Mouse (Mus musculus): ENCODE measurements around the gene Tcf7l2. TPM values are rescaled to one million over a fixed set of nuclear protein-coding genes. Genes with fewer than 3 reads are reported as not detected.

Gene Tcf7l2
- total and polyA plus RNA-seq, 3 experiments = not detected

GRCm38 (mm10) chr19:55812236-55812635 is 70.6 kb downstream of the Tcf7l2 start:
- no peak for DNase-seq (ENCODE audit: extremely low read depth)
- H3K79me2 ChIP-seq (replicated peaks; ENCODE audit: control insufficient read depth, extremely low read depth, insufficient read depth, poor library complexity, severe bottlenecking) = no peaks in the 10 kb centered on the region
- no peaks in the 10 kb centered on the region for H3K4me1 ChIP-seq (ENCODE audit: control insufficient read depth in 1 of 2, insufficient read depth in 2 of 2)
- H3K9ac ChIP-seq (ENCODE audit: insufficient read depth, low read depth) = no peak overlapping the region
- TF ChIP-seq GABPA (IDR thresholded peaks at IDR 0.05; ENCODE audit: insufficient replicate concordance, low read depth, low read length) (no peak), SMC3 (IDR thresholded peaks at IDR 0.05; ENCODE audit: low read depth, low read length) (no peak)
- H3K4me3 ChIP-seq (replicated peaks in 1 of 3; ENCODE audit: low read depth in 2 of 3, low read length in 2 of 3, poor library complexity in 1 of 3) = no peak overlapping the region
- in situ Hi-C loops (cut with MboI; ENCODE audit: low pct_ligation_motif_present, low pct_unique_long_range_greater_than_20kb, low sequenced_read_pairs) = no loop called here
- no peak overlapping the region for H3K4me2 ChIP-seq (ENCODE audit: insufficient read depth, low read depth, poor library complexity, severe bottlenecking)
- no peak overlapping the region for H3K27ac ChIP-seq (ENCODE audit: insufficient read depth, low read depth)
- dilution Hi-C loops (cut with MboI; ENCODE audit: extremely low pct_ligation_motif_present, extremely low pct_unique_long_range_greater_than_20kb, low sequenced_read_pairs) = no loop called here
- H3K36me3 ChIP-seq (replicated peaks in 1 of 2; ENCODE audit: control insufficient read depth in 1 of 2, insufficient read depth in 1 of 2, low read length in 1 of 2) = no peaks in the 10 kb centered on the region
- H3K27me3 ChIP-seq (replicated peaks) = peaks cover 50% of the 10 kb centered on the region
- H3K9me3 ChIP-seq (replicated peaks; ENCODE audit: low read length) = no peaks in the 10 kb centered on the region

DNA sequence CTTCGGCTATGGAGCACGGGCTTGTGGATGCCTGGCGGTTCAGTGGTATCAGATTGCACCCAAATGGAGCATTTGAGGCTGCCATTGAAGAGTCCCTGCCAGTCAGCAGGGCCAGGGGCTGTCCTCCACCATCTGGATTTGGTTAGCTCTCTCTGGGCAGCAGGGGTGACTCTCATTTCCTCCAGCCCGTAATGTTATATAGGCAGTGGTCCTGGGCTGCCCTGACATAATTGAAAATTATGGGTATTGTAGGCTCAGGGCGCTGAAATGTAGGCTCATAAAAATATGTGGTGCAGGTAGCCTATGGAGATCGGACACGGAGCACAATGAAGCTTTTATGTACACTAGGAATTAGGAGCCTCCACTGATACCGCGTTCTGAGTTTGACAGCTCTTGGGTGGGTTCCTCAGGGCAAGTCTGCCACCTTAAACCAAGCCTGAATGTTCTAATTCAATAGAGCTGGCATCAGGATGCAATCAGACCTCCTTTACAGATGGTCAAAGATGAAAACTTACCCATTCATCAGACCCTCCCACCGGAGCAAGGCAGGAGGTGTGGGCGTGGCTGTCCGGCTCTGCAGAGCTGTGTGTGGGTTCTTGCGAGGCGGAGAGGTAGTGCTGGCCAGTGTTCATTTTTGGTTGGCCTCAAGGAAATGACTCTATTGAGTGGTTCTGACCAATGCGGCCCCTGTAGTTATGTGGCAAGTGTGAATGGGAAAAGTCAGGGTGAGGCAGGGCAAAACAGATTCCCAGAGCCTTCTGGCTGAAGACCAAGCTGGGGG is 73.6 kb downstream of the Tcf7l2 start:
- no peak overlapping the region for H3K27ac ChIP-seq (ENCODE audit: insufficient read depth, low read depth)
- H3K27me3 ChIP-seq (replicated peaks) = peaks cover 47% of the 10 kb centered on the region
- in situ Hi-C loops (cut with MboI; ENCODE audit: low pct_ligation_motif_present, low pct_unique_long_range_greater_than_20kb, low sequenced_read_pairs) (no loop called here), dilution Hi-C loops (cut with MboI; ENCODE audit: extremely low pct_ligation_motif_present, extremely low pct_unique_long_range_greater_than_20kb, low sequenced_read_pairs) (no loop called here)
- no peaks in the 10 kb centered on the region for H3K36me3 ChIP-seq (replicated peaks in 1 of 2; ENCODE audit: control insufficient read depth in 1 of 2, insufficient read depth in 1 of 2, low read length in 1 of 2)
- no peak for DNase-seq (ENCODE audit: extremely low read depth)
- TF ChIP-seq SIN3A (IDR thresholded peaks at IDR 0.05; ENCODE audit: low read length) (no peak), ZKSCAN1 (IDR thresholded peaks at IDR 0.05; ENCODE audit: borderline replicate concordance, low read depth, low read length) (no peak), TBP (conservative IDR thresholded peaks at IDR 0.05; ENCODE audit: low read depth, low read length) (no peak), HCFC1 (IDR thresholded peaks at IDR 0.05; ENCODE audit: low read depth, low read length) (no peak), POLR2A (IDR thresholded peaks at IDR 0.05; ENCODE audit: low read depth, low read length) (no peak), RCOR1 (conservative IDR thresholded peaks at IDR 0.05; ENCODE audit: low read depth, low read length) (no peak), ETS1 (conservative IDR thresholded peaks at IDR 0.05; ENCODE audit: low read depth, low read length) (no peak), UBTF (IDR thresholded peaks at IDR 0.05; ENCODE audit: low read depth, low read length) (no peak), POLR2AphosphoS2 (IDR thresholded peaks at IDR 0.05; ENCODE audit: low read depth, low read length) (no peak), ELF1 (IDR thresholded peaks at IDR 0.05; ENCODE audit: low read depth, low read length) (no peak), MEF2A (IDR thresholded peaks at IDR 0.05; ENCODE audit: borderline replicate concordance, low read depth, low read length) (no peak), KAT2A (IDR thresholded peaks at IDR 0.05; ENCODE audit: insufficient replicate concordance, low read length) (no peak), E2F4 (IDR thresholded peaks at IDR 0.05; ENCODE audit: insufficient replicate concordance, low read depth, low read length) (no peak), MYC (IDR thresholded peaks at IDR 0.05; ENCODE audit: low read depth, low read length) (no peak), NELFE (IDR thresholded peaks at IDR 0.05; ENCODE audit: low read depth, low read length) (no peak)
- no peak overlapping the region for H3K9ac ChIP-seq (ENCODE audit: insufficient read depth, low read depth)
- no peak overlapping the region for H3K4me2 ChIP-seq (ENCODE audit: insufficient read depth, low read depth, poor library complexity, severe bottlenecking)
- H3K9me3 ChIP-seq (replicated peaks; ENCODE audit: low read length) = no peaks in the 10 kb centered on the region
- no peaks in the 10 kb centered on the region for H3K79me2 ChIP-seq (replicated peaks; ENCODE audit: control insufficient read depth, extremely low read depth, insufficient read depth, poor library complexity, severe bottlenecking)
- H3K4me1 ChIP-seq (ENCODE audit: control insufficient read depth in 1 of 2, insufficient read depth in 2 of 2) = no peaks in the 10 kb centered on the region
- no peak overlapping the region for H3K4me3 ChIP-seq (replicated peaks in 1 of 3; ENCODE audit: low read depth in 2 of 3, low read length in 2 of 3, poor library complexity in 1 of 3)

Data from CH12.LX (cell line).